Mouse (Mus musculus) 3T3-L1 (cell line): ENCODE data around the gene Uxs1.

Source experiments
- DNase-seq: peaks from one replicate; pipeline ENCODE4 v3.0.0-alpha.2; 2015; ENCODE audit warnings: low read depth, low spot score

Uxs1 gene

DNA sequence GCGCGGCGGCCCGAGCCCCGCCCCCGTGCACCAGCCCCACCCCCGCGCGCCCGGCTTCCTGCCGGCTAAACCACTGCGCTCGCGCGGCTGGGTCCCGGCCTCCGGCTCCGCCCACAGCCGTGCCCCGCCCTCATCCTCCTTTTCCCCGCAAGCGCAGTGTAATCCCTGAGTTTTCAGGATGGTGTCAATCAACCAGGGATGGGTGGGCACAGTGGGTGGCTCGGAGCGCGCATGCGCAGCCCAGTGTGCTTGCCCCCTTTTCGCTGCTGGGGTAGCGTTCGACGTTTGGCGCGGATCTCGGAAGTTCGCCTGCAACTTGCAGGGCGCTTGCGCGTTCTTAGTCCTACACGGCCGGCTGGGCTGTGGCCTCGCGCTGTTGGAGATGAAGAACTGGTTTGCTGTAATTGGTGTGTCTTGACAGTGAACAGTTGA is at the start of gene Uxs1:
TSS of gene Uxs1 (minus strand) at position 38 of the 432 bp plus-strand sequence.
- DNase-seq: peak; percentile 99

DNA sequence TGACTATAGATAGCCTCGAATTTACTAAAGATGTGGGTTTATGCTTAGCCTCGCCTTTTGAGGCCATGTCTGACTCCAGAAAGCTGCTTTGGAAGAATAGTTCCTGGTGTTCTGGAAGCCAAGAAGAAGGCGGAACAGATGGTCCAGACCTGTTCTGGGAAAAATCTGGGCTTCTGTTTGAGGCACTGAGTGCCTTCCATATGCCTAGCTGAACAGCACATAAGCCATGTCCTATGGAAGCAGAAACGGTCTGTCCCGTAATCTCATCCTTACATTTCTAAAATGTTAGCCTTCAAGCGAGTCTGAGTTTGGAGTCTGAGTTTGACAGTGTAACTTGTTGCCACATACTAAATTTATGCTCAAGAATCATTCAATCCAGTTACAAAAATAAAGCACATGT is 49.6 kb upstream of the Uxs1 start:
- no peak for DNase-seq

DNA sequence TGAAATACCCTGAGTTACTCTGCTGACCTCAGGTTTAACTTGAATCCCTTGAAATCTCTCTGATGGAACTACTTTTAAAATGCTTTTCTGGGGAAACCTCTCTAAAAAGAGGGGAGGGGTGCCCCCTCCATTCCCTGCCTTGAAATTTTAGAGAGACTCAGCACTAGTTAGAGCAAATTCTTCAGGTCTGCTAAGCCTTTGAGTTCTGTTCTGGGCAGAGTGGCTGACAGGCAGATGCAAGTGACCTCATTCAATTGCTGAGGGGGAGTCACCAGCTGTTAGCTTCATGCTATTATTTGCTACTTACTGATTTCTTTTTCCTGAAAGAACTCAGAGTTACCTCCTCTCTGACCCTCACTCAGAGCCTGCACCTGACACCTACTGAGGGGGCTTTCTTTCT is 43.5 kb upstream of the Uxs1 start:
- no peak for DNase-seq

DNA sequence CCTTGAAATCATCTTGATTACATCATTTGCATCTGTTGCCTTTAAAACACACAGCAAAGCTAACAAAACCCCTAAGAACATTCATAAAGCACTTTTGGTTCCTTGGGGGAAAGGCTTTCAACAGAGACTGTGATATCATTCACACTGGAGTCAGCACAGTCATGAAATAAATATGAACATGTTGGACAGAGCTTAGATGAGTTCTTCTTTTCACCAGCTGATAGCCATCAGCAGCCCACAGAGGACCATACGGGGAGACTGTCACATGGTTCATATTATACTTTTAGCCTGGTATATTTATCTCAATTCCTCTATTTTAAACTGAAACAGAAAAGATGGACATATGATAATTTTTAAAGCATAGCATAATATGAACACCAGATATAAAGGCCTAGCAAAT is 40.9 kb upstream of the Uxs1 start:
- peak; percentile 8 for DNase-seq

DNA sequence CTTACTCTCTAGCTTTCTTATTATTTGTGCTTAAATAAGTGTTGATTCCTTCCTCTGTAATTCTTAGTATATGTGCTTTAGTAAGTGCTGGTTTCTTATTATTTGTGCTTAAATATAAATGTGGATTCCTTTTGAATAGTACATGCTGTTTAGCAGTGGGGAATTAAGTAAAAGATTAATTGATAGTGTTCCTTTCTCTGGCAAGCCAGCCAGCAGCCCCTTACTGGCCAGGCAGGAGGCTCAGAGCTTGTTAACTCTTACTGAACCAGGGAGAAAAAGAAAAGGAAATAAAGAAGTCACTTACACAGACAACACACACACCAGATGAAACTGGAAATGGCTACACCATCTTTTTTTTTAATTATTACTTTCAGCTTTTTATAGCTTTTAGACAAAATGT is 37.2 kb upstream of the Uxs1 start:
- DNase-seq: no peak

DNA sequence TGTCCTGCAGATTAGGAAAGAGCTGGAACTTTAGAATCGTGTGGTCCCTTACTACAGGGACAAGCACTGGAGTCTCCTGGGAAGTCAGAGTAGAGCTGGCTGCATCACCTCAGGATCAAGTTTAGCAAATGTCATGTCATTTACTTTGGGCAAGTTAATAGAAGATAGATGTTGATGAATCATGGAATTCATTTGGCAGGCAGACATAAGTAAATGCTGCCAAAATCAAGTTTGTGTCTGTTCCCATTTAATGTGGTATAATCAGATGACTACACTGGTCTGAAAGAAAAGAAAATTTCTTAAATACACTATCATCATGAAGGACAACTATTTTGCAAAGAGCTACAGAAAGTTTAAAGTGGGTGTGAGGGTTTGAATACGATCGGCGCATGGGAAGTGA is 35.0 kb upstream of the Uxs1 start:
- peak; percentile 80 for DNase-seq

DNA sequence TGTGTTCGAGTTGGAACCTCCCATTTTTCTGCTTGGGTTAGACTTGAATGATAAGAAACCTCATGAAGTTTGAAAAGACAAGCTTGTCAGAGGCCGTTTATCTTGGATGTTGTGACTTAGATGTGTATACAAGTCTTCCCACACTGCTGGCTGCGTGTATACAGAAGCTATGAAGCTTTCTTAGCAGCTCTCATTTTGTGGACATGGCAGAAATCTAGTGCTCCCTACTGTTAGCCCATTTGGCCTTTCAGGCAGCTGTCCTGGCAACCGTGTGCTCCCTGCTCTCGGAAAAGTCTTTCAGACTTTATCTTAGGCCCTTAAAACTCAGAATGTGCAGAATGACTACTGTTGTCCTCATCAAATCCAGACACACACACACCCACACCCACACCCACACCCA is 31.4 kb upstream of the Uxs1 start:
- no peak for DNase-seq

DNA sequence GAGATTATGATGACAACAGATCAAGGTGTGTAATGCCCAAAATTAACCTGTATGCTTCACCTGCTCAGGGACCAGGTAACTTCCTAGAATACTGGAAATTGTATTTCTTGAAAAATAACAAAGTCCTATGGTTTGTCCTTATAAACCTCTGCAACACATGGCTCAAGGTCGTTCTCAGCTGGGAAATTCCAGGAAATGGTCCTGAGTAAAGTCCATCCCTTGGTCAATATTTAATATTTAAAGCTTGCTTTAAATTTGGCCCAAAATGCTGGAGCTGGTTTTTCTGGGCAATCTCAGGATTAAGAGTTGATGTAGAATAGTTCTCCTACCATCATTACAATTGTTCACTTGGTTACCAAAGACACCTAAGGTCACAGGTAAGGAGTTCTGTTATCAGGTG is 30.1 kb upstream of the Uxs1 start:
- no peak for DNase-seq

DNA sequence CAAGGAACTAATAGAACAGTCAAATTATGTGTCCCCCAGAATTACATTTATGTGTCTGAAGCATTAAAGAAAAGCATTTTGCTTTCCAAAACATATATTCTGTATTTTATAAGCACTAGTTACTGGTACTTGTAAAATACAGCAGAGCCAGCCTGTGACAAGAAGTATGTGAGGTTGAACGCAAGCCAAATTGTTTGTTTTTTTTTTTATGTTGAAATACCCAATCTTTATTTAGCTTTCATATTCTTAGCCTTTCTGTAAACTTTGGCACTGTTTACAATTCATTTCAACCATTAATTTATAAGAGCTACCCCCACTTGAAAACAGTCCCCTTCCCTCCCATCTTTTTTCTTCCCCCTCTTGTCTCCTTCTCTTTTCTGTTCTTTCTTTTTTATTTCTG is 28.0 kb upstream of the Uxs1 start:
- no peak for DNase-seq

DNA sequence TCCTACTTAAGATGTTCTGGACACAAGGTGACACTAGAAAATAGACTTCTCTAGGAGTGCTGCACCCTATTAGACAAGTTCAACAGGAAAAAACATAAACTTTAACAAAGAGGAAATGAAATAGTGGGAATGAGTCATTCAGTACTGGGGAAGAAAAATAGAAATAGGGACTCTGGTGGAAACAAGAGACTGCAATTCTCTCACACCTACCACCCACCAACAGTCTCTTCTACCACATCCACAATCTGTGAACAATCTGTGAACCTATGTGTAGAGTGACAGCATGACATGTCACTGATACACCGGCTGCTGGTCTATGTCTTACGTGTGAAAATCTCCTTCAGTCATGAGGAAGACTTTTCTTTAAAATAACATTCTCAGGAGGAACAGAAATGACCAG is 15.8 kb upstream of the Uxs1 start:
- no peak for DNase-seq

DNA sequence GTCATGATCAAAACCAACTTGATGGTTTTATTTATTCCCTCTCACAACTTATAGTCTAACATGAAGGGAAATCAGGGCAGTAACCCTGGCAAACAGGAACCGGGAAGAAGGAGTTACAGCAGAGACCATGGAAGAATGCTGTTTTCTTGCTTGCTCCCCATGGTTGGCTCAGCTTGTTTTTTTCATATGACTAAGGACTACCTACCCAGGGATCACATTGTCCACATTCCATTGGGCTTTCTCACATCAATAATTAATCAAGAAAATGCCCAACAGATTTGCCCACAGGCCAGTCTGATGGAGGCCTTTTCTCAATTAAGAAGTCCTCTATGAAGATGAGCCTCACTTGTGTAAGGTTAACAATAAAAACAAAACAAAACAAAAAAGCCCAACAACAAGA is 9.6 kb upstream of the Uxs1 start:
- no peak for DNase-seq

DNA sequence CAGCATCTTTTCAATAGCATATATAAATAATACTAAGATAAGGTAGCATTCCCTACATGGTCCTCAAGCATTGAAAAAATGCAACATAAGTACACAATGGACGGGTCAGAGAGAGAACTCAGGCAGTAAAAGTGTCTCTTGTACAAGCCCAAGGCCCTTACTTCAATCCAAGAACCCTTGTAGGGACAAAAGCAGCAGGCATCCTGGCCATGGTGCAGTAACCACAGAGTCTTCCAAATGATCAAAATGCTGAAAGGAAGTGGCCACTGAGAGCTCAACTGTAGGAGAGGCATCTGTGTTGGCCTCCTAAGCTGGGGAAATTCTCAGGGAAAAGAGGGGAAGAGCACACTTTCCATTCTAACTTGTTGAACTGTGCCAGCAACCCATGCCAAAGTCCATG is 2.5 kb upstream of the Uxs1 start:
- no peak for DNase-seq

DNA sequence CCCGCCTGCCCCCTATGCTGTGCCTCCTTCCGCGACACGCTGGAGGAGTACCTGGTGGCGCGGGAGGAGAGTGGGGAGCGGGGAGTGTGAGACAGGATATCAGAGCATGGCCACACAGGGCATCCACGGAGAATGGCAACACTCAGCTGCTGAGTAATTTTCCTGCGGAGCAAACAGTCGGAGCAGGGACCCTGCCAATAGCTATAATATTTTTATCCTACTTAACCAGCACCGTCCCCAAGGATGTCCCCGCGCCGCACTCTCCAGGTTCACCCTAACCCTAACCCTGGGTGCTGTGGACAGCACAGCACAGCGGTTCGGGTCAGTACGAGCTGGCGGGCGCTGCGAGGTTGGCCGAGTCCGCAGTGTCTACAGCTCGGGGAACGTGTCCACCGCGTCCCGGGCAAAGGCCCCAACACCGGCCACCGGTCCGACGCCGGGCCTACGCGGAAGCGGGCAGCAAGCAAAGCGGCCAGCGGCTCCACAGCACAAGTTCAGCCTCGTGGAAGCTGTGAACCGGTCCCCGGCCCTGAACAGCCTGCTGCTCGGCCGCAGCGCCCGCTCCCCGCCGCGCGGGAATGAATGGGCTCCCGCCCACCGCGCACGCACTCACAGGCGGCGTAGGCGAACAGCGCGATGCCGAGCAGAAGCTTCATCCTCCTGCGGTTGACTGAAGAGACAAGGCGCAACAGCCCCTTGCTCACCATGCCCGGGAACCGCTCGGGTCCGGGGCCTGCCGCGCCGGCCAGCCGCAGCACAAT is 418 bp downstream of the Uxs1 start:
- peak; percentile 37 for DNase-seq

DNA sequence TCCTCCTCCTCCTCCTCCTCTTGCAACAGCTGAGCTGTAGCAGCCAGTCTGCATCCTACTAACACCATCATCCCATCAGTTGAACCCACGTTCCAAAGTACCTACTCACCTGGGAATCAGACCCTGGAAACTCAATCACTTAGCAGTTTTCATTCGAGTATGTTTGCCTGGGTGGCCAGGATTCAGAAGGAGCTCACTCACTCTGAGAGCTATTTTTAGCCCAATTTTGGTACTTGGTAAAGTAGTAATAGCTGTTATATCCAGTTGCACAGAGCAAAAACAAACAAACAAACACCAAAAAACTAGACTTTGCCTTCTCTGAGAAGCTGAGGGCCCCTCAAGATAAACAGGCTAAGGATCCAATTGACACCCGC is 985 bp downstream of the Uxs1 start:
- DNase-seq: peak; percentile 42

DNA sequence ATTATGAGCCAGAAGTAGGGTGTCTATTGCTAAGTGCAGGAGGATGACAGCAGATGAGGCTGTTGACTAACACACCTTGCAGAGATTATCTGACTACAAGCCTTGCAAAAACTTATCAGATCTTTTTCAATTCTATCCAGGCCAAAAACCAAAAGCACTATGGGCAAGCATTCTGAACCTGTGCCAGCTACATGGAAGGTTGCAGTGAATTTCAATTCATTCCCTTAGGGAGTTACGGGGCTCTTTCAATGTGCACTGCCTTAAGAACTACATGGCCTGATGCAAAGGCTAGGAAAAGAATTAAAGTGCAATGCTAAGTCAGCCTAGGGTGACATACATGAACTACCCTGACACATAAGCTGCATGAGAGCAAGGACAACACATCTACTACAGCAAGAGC is 4.2 kb downstream of the Uxs1 start:
- DNase-seq: peak; percentile 34

DNA sequence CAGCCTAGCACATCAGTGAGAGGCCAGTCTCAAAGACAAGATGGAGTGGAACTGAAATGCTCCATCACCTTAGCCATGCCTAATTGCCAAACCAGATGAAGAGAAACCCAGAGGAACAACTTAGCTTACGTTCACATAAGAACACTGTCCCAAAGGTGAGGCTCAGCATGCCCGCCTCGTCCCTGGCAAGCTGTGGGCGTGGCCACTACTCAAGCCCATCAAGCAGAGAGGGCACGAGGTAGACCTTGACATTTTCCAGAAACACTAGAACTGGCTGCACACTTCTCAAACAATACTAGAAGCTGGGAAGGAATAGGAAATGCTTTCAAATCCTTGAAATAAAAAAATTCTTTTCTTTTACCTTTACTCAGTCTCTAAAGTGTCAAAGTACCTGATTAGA is 5.0 kb downstream of the Uxs1 start:
- DNase-seq: no peak

DNA sequence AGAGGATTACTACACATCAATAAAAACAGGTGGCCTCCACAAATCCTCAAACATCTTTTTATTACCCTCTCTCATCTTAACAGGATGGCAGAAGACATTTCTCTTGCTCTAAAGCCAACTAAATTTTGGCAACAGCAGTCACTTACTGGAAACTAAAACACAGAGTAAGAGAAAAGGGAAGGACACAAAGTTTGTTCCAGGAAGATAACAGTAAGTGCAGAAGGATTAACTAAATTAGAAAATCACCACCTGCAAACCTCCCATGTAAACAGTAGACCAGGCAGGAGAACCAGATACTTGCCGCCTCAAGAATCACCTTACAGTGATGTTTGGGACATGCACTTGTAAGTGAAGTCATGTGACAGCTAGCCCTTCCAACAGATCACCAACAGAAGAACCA is 5.8 kb downstream of the Uxs1 start:
- DNase-seq: no peak

DNA sequence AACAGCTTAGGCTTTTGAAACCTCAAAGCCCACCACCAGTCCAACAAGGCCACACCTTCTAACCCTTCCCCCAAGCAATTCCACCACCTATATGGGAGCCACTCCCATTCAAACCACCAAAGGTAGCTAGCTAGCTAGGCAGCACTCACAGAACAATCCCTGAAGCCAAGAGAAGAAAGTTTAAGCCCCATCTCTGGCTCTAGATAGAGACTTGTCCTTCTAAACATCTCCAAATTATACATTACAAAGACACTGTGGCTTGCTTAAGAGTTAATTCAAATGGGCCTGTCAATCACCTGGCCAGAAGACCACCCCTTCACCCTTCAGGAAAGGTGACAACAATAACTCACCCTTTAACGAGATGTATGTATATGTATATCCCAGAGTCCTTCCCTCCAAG is 7.0 kb downstream of the Uxs1 start:
- no peak for DNase-seq

DNA sequence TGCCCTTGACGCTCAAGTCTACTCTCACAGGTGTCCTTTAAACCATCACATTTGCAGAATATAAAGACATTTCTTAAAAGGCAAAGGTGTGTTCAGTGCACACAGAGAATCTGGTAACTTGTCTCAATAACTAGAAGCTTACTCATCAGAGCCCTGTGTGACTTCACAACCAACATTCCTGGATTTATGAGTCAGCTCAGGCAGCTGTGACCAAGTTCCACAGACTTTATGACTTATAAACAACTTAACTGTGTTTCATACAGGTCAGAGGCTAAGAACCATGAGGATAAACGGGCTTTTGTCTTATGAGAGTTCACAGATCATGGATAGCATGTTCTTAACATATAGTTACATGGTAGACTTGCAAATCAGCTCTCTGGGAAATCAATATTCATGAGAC is 8.5 kb downstream of the Uxs1 start:
- DNase-seq: peak; percentile 88

DNA sequence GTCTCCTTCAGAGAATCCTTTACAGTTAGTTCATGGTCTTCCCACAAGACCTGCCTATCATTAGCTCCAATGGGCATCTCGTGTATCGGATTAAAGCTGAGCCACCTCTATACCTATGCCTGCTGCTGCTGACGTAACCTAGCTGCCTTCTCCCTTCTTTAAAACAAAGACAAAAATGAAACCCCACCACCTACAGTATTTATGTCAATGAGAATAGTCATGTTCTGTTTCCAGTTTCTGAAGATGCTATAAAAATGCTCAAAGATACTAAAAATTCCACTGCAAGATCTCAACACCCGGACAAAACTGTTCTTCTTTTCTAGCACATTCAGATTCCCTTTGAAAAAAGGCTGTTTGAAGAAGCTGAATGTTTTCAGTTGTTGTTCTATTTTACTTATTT is 9.2 kb downstream of the Uxs1 start:
- DNase-seq: no peak

DNA sequence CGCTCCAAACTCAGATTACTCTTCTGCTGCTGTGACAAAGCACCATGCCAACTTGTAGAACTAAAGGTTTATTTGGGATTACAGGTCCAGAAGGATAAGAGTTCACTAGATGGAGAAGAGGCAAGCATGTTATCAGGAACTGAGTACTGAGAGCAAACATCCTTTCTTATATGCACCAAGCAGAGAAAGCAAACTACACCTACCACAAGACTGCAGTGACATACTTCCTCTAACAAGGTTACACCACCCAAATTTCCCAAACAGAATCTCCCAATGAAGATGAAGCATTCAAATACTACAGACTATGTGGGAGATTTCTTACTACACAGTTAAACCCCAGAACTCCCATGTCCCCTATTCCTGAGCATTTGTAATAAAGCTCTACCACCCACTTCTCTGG is 15.8 kb downstream of the Uxs1 start:
- no peak for DNase-seq

DNA sequence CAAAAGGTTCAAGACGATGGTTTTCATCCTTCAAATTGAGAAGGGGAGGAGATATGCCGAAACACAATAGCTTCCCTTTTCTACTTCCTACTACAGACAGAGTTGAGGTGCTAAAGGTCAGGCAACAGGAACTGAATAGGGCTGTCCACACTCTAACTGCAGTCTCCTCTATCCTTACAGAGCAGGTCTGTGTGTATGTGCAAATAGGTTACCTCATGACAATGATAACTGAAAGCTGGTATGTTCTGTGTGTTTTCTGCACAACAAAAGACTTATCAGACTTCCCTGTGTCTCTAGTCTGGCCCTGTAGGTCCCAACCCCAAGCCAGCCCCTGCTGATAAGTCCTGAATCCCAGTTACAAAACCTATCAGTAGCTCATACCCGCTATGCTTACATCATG is 16.5 kb downstream of the Uxs1 start:
- no peak for DNase-seq

DNA sequence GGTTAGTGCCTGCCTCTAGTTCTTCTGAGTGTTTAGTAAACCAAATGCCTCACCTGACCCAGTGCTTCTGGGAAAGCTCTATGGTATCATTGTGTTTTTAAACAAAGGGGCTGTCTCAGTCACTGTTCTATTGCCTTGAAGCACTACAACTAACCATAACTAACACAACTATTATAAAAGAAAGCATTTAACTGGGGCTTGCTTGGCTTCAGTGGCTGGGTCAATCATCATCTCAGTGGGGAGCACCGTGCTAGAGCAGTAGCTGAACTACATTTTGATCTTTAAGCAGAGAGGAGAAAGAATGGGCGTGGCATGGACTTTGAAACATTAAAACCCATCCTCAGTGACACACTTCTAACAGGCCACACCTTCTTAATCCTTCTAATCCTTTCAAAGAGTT is 18.2 kb downstream of the Uxs1 start:
- DNase-seq: no peak

DNA sequence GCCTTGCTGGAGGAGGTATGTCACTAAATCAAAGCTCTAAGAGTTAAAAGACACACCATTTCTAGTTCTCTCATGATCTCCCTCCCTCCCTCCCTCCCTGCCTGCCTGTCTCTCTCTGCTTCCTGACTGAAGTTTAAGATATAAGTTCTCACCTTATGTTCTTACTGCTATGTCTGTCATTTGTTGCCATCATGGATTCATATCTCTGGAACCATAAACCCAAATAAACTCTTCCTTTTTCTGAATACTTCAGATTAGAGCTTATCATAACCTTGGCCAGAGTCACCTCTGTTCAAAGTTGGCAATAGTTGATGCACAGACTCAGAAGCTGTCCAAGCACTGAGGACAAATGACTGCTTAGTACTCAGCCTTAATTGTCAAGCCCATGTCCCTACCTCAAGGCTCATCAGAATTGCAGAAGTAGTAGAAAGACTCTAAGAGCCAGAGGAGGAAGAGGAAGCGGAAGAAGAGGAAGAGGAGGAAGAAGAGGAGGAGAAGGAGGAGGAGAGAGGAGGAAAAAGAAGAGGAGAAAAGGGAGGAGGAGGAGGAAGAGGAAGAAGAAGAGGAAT is 23.6 kb downstream of the Uxs1 start:
- DNase-seq: no peak
